Comparison of ENCODE assay signal across 10 mouse cellular contexts in genomic region chr2:27746854-27747253, GRCm38 (mm10).
DNase-seq lines count a peak whose midpoint lies in the region; ATAC-seq and TF ChIP-seq lines count a peak whose summit lies in the region.
"Had no signal": no experiment of that assay in that cellular context is flagged by ENCODE, and none has a peak within 500 bp of the region (broad histone marks: within the 10 kb centered on the region; RNA-seq: fewer than 3 reads in every experiment).

No protein-coding gene starts in this region.

- H3K36me3 ChIP-seq in limb, embryonic 14.5 days (ENCODE audit: control insufficient read depth, insufficient read depth, low read length): peaks cover 71% of the 10 kb centered on the region
- H3K36me3 ChIP-seq: G1E had no signal

- no peak for ATAC-seq in limb, embryonic 14.5 days (ENCODE audit: low FRiP score, low read depth)

- no peak for TF ChIP-seq POLR2A in brain, embryonic 14.5 days (IDR thresholded peaks at IDR 0.05; ENCODE audit: borderline replicate concordance, extremely low read depth, insufficient read depth, insufficient read length, poor library complexity, severe bottlenecking)
- no peak for TF ChIP-seq POLR2A in limb, embryonic 14.5 days (IDR thresholded peaks at IDR 0.05; ENCODE audit: borderline replicate concordance, extremely low read depth, insufficient read depth, insufficient read length)

- no peaks in the 10 kb centered on the region for H3K27me3 ChIP-seq in limb, embryonic 14.5 days (ENCODE audit: control insufficient read depth, insufficient read depth, low read length)

- TF ChIP-seq CTCF in brain, embryonic 14.5 days (IDR thresholded peaks at IDR 0.05; ENCODE audit: borderline replicate concordance, extremely low read depth, insufficient read depth, insufficient read length): no peak

- 57% methylated on average over 2 of the region's 2 CpGs for WGBS in limb, embryonic 14.5 days

- peak overlapping the region; percentile 71; the same call in 1 of the 2 replicates for H3K27ac ChIP-seq in limb, embryonic 14.5 days (replicated peaks; ENCODE audit: low read depth, low read length)

- DNase-seq in cerebellum, adult 11-12 months: peak; percentile 35
- DNase-seq in cerebellum, adult 9-11 months: no peak
- peak; percentile 44 for DNase-seq in layer of hippocampus, adult 11-12 months (ENCODE audit: low spot score)
- DNase-seq in layer of hippocampus, postnatal 36 days: no peak
- peak; percentile 75 for DNase-seq in brain, embryonic 14.5 days (ENCODE audit: low read depth)
- no peak for DNase-seq in limb, embryonic 14.5 days (ENCODE audit: low spot score)
- no peak for DNase-seq in spleen, postnatal 10 days (ENCODE audit: low spot score in 2 of 2)
- no peak for DNase-seq in kidney, postnatal 36 days
- DNase-seq: kidney, adult 18-20 months had no signal

- no peak overlapping the region for H3K4me2 ChIP-seq in limb, embryonic 14.5 days (replicated peaks; ENCODE audit: low read depth, low read length, severe bottlenecking)

- H3K9me3 ChIP-seq in limb, embryonic 14.5 days (ENCODE audit: control insufficient read depth, low read length): no peaks in the 10 kb centered on the region
- H3K9me3 ChIP-seq: G1E had no signal

- H3K4me1 ChIP-seq in limb, embryonic 14.5 days (ENCODE audit: control insufficient read depth, insufficient read depth, low read length): peaks cover 54% of the 10 kb centered on the region

- H3K4me3 ChIP-seq in limb, embryonic 14.5 days (replicated peaks; ENCODE audit: low read length): no peak overlapping the region

- H3K9ac ChIP-seq in limb, embryonic 14.5 days (ENCODE audit: low read depth, low read length, severe bottlenecking): no peak overlapping the region

Comparison
In these comparisons a context has a peak if more than half of its experiments do, and no peak if none do; other contexts are left out.
1. DNase-seq: peak in cerebellum, adult 11-12 months (single experiment), layer of hippocampus, adult 11-12 months (single experiment) and brain, embryonic 14.5 days (single experiment); none in cerebellum, adult 9-11 months (single experiment), layer of hippocampus, postnatal 36 days (0 of 2), limb, embryonic 14.5 days (single experiment), spleen, postnatal 10 days (0 of 2) and kidney, postnatal 36 days (0 of 2).